Mouse (Mus musculus) regulatory T cell (primary cell): ENCODE results near the gene Skiv2l.

Source experiments
- in situ Hi-C: fragments of 300-600 bp; cut with MboI, MseI; formaldehyde crosslinking; loops from one replicate; pipeline ENCODE4 v1.15.1; 2025; ENCODE audit warnings: high pct_unique_total_duplicates

Skiv2l gene

GRCm38 (mm10) chr17:34874321-34874720 is 24.3 kb upstream of the Skiv2l start:
- in situ Hi-C loops = no loop called here

GRCm38 (mm10) chr17:34865981-34866380 is 16.0 kb upstream of the Skiv2l start:
- in situ Hi-C loops = no loop called here

- in situ Hi-C loops = loop anchor here (5.0 kb wide), 1 partner anchor 45 kb away; no protein-coding TSS in a partner anchor
Observed at GRCm38 (mm10) chr17:34862416-34863081, 12.5 kb upstream of the Skiv2l start, which contains the start of gene Cfb. TSS of gene Cfb (minus strand) at chr17:34862518.

GRCm38 (mm10) chr17:34861704-34862415 is 11.8 kb upstream of the Skiv2l start:
- in situ Hi-C loops = loop anchor here (5.0 kb wide), 1 partner anchor 45 kb away; no protein-coding TSS in a partner anchor

- in situ Hi-C loops = loop anchor here (5.0 kb wide), 1 partner anchor 47 kb away; no protein-coding TSS in a partner anchor
Observed at GRCm38 (mm10) chr17:34860514-34860913, 10.5 kb upstream of the Skiv2l start.

- in situ Hi-C loops = no loop called here
Observed at GRCm38 (mm10) chr17:34858670-34859069, 8.7 kb upstream of the Skiv2l start.

- in situ Hi-C loops = no loop called here
Observed at GRCm38 (mm10) chr17:34855825-34856224, 5.8 kb upstream of the Skiv2l start.

GRCm38 (mm10) chr17:34854761-34855160 is 4.8 kb upstream of the Skiv2l start:
- in situ Hi-C loops = no loop called here

- in situ Hi-C loops = no loop called here
Observed at GRCm38 (mm10) chr17:34853511-34853910, 3.5 kb upstream of the Skiv2l start.

GRCm38 (mm10) chr17:34850517-34851125 is 611 bp upstream of the Skiv2l start:
- in situ Hi-C loops = no loop called here

GRCm38 (mm10) chr17:34847615-34848014 is 2.4 kb downstream of the Skiv2l start:
- in situ Hi-C loops = loop anchor here (25.0 kb wide), 1 partner anchor 810 kb away; the partner anchor contains the start of genes Col11a2, H2-Ke6, Rxrb and Slc39a7

GRCm38 (mm10) chr17:34847192-34847591 is 2.8 kb downstream of the Skiv2l start:
- in situ Hi-C loops = loop anchor here (25.0 kb wide), 1 partner anchor 810 kb away; the partner anchor contains the start of genes Col11a2, H2-Ke6, Rxrb and Slc39a7

GRCm38 (mm10) chr17:34844884-34845283 is 5.1 kb downstream of the Skiv2l start:
- in situ Hi-C loops = loop anchor here (25.0 kb wide), 1 partner anchor 808 kb away; the partner anchor contains the start of genes Col11a2, H2-Ke6, Rxrb and Slc39a7

- in situ Hi-C loops = loop anchor here (25.0 kb wide), 1 partner anchor 804 kb away; the partner anchor contains the start of genes Col11a2, H2-Ke6, Rxrb and Slc39a7
Observed at GRCm38 (mm10) chr17:34840736-34841307, 9.2 kb downstream of the Skiv2l start.

- in situ Hi-C loops = loop anchor here (25.0 kb wide), 1 partner anchor 801 kb away; the partner anchor contains the start of genes Col11a2, H2-Ke6, Rxrb and Slc39a7
Observed at GRCm38 (mm10) chr17:34838785-34839184, 11.2 kb downstream of the Skiv2l start.

- in situ Hi-C loops = loop anchor here (25.0 kb wide), 1 partner anchor 800 kb away; the partner anchor contains the start of genes Col11a2, H2-Ke6, Rxrb and Slc39a7
Observed at GRCm38 (mm10) chr17:34837464-34838324, 12.3 kb downstream of the Skiv2l start.

- in situ Hi-C loops = loop anchor here (25.0 kb wide), 1 partner anchor 800 kb away; the partner anchor contains the start of genes Col11a2, H2-Ke6, Rxrb and Slc39a7
Observed at GRCm38 (mm10) chr17:34836856-34837221, 13.2 kb downstream of the Skiv2l start, which contains the start of the genes Stk19 and Dxo. TSS of gene Stk19 (minus strand) at chr17:34836945. TSS of gene Dxo (plus strand) at chr17:34837019.

- in situ Hi-C loops = loop anchor here (25.0 kb wide), 1 partner anchor 799 kb away; the partner anchor contains the start of genes Col11a2, H2-Ke6, Rxrb and Slc39a7
Observed at GRCm38 (mm10) chr17:34836155-34836855, 13.7 kb downstream of the Skiv2l start.

- in situ Hi-C loops = loop anchor here (25.0 kb wide), 1 partner anchor 793 kb away; the partner anchor contains the start of genes Col11a2, H2-Ke6, Rxrb and Slc39a7
Observed at GRCm38 (mm10) chr17:34830776-34831175, 19.2 kb downstream of the Skiv2l start.
